Mouse (Mus musculus) heart, postnatal 10 days (tissue): Measurements from ENCODE around the gene Lmna. TPM values are rescaled to one million over a fixed set of nuclear protein-coding genes. Genes with fewer than 3 reads are reported as not detected.

ENCODE experiments used
- microRNA-seq, 2 experiments: library from miRNA; unstranded; fragments of <30 nt; microRNA quantifications; one replicate each; pipeline ENCODE4 v1.2.0; 2022
- total RNA-seq, 2 experiments: library from RNA; stranded (reverse); gene quantifications; 2 replicates each; pipeline ENCODE4 v1.2.3; 2021

Lmna gene
- total RNA-seq, 2 experiments from 2014 or later = 164 to 173 TPM

Small RNAs within 50 kb of the gene (microRNA-seq; reads per million reads assigned to microRNA genes)
- 0 reads per million in 2 experiments for gene Mir1905
- 0 to 0.35 reads per million in 2 experiments for gene Mir7011

Other genes starting within 250 kb of the Lmna start
- under 1 TPM in 1 of 2 experiments, not detected in 1; 0.29 TPM for gene Gm38392, start 222.7 kb downstream of the Lmna start, total RNA-seq
- gene Tsacc, start 213.0 kb downstream of the Lmna start, total RNA-seq = 1 to 10 TPM; 4.6 to 5.6 TPM
- gene Cct3, start 212.8 kb downstream of the Lmna start, total RNA-seq = 100 to 1,000 TPM; 194 to 221 TPM
- 10 to 100 TPM; 86.1 to 99.6 TPM for gene Glmp, start 184.9 kb downstream of the Lmna start, total RNA-seq
- gene Tmem79, start 173.8 kb downstream of the Lmna start, total RNA-seq = 1 to 10 TPM; 1.4 to 1.9 TPM
- gene Smg5, start 173.7 kb downstream of the Lmna start, total RNA-seq = 10 to 100 TPM; 41.1 to 46.1 TPM
- gene Paqr6, start 145.4 kb downstream of the Lmna start, total RNA-seq = 1 to 10 TPM in 1 of 2 experiments, under 1 TPM in 1; 0.35 to 1.3 TPM
- gene Bglap3, start 137.2 kb downstream of the Lmna start, total RNA-seq = not detected
- gene Bglap2, start 131.3 kb downstream of the Lmna start, total RNA-seq = not detected
- not detected for gene Bglap, start 125.5 kb downstream of the Lmna start, total RNA-seq
- 10 to 100 TPM; 43.4 to 49.5 TPM for gene Pmf1, start 99.6 kb downstream of the Lmna start, total RNA-seq
- gene Slc25a44, start 84.8 kb downstream of the Lmna start, total RNA-seq = 10 to 100 TPM; 15.2 to 16.3 TPM
- 1 to 10 TPM; 1.8 to 1.9 TPM for gene Sema4a, start 48.8 kb downstream of the Lmna start, total RNA-seq
- 1 to 10 TPM; 3.4 to 6.3 TPM for gene Mex3a, start 22.4 kb upstream of the Lmna start, total RNA-seq
- gene Rab25, start 38.3 kb upstream of the Lmna start, total RNA-seq = not detected
- gene Lamtor2, start 43.1 kb upstream of the Lmna start, total RNA-seq = 10 to 100 TPM; 87.3 to 94.0 TPM
- 10 to 100 TPM; 56.5 to 57.2 TPM for gene Ubqln4, start 43.8 kb upstream of the Lmna start, total RNA-seq
- gene Ssr2, start 65.9 kb upstream of the Lmna start, total RNA-seq = 100 to 1,000 TPM; 127 to 130 TPM
- gene Arhgef2, start 96.0 kb upstream of the Lmna start, total RNA-seq = 10 to 100 TPM; 89.5 to 96.3 TPM
- not detected for gene Rxfp4, start 143.2 kb upstream of the Lmna start, total RNA-seq
- 10 to 100 TPM; 39.5 to 42.9 TPM for gene Khdc4, start 175.8 kb upstream of the Lmna start, total RNA-seq
- gene Rit1, start 206.9 kb upstream of the Lmna start, total RNA-seq = 10 to 100 TPM; 59.4 to 70.2 TPM